Comparison of ENCODE assay signal across 1 mouse cellular context in genomic region chr17:66110746-66111145, GRCm38 (mm10).
TF ChIP-seq lines count a peak whose summit lies in the region.

No protein-coding gene starts in this region.

TF ChIP-seq in MEL, 35 proteins besides CTCF, POLR2A, EP300 and RAD21 (continued from another document):
- TF ChIP-seq MAFK (IDR thresholded peaks at IDR 0.05; ENCODE audit: borderline replicate concordance, low read depth, low read length) (no peak), GABPA (IDR thresholded peaks at IDR 0.05; ENCODE audit: low read depth, low read length) (no peak), MAZ (IDR thresholded peaks at IDR 0.05; ENCODE audit: low read depth, low read length) (no peak), ZNF384 (IDR thresholded peaks at IDR 0.05; ENCODE audit: low read depth, low read length) (no peak), NELFE (IDR thresholded peaks at IDR 0.05; ENCODE audit: low read depth, low read length) (no peak)
